Mouse (Mus musculus): ENCODE measurements around the gene Olfr1112. TPM values are rescaled to one million over a fixed set of nuclear protein-coding genes. Genes with fewer than 3 reads are reported as not detected.

The Olfr1112 gene
- polyA plus RNA-seq (2014; fragmentation: Illumina TruSeq; extraction: RNeasy Lipid Tissue Mini Kit (QIAGEN cat#74804); ENCODE audit: low replicate concordance) = not detected

GRCm38 (mm10) chr2:87187498-87187897, at the start of gene Olfr1112:
TSS of gene Olfr1112 (plus strand) at chr2:87187798.

GRCm38 (mm10) chr2:87140200-87140599, 47.4 kb upstream of the Olfr1112 start, which contains the start of gene Olfr1110:
TSS of gene Olfr1110 (minus strand) at chr2:87140300.

GRCm38 (mm10) chr2:87152524-87152923, 35.1 kb upstream of the Olfr1112 start, which contains the start of gene Olfr1111:
TSS of gene Olfr1111 (minus strand) at chr2:87152624.

GRCm38 (mm10) chr2:87208670-87209069, 21.1 kb downstream of the Olfr1112 start, which contains the start of gene Olfr1113:
TSS of gene Olfr1113 (plus strand) at chr2:87208970.

Other genes with a start within 250 kb of the Olfr1112 start
- gene Olfr1099, start 227.1 kb upstream of the Olfr1112 start, polyA plus RNA-seq (2014; fragmentation: Illumina TruSeq; extraction: RNeasy Lipid Tissue Mini Kit (QIAGEN cat#74804); ENCODE audit: low replicate concordance) = not detected
- not detected for gene Olfr1100, start 207.8 kb upstream of the Olfr1112 start, polyA plus RNA-seq (2014; fragmentation: Illumina TruSeq; extraction: RNeasy Lipid Tissue Mini Kit (QIAGEN cat#74804); ENCODE audit: low replicate concordance)
- gene Olfr1101, start 196.6 kb upstream of the Olfr1112 start, polyA plus RNA-seq (2014; fragmentation: Illumina TruSeq; extraction: RNeasy Lipid Tissue Mini Kit (QIAGEN cat#74804); ENCODE audit: low replicate concordance) = not detected
- gene Olfr1102, start 189.4 kb upstream of the Olfr1112 start, polyA plus RNA-seq (2014; fragmentation: Illumina TruSeq; extraction: RNeasy Lipid Tissue Mini Kit (QIAGEN cat#74804); ENCODE audit: low replicate concordance) = not detected
- not detected for gene Olfr1104, start 160.7 kb upstream of the Olfr1112 start, polyA plus RNA-seq (2014; fragmentation: Illumina TruSeq; extraction: RNeasy Lipid Tissue Mini Kit (QIAGEN cat#74804); ENCODE audit: low replicate concordance)
- gene Olfr1105, start 151.3 kb upstream of the Olfr1112 start, polyA plus RNA-seq (2014; fragmentation: Illumina TruSeq; extraction: RNeasy Lipid Tissue Mini Kit (QIAGEN cat#74804); ENCODE audit: low replicate concordance) = not detected
- not detected for gene Olfr1106, start 135.5 kb upstream of the Olfr1112 start, polyA plus RNA-seq (2014; fragmentation: Illumina TruSeq; extraction: RNeasy Lipid Tissue Mini Kit (QIAGEN cat#74804); ENCODE audit: low replicate concordance)
- not detected for gene Olfr1107, start 112.0 kb upstream of the Olfr1112 start, polyA plus RNA-seq (2014; fragmentation: Illumina TruSeq; extraction: RNeasy Lipid Tissue Mini Kit (QIAGEN cat#74804); ENCODE audit: low replicate concordance)
- not detected for gene Olfr1109, start 91.8 kb upstream of the Olfr1112 start, polyA plus RNA-seq (2014; fragmentation: Illumina TruSeq; extraction: RNeasy Lipid Tissue Mini Kit (QIAGEN cat#74804); ENCODE audit: low replicate concordance)
- not detected for gene Olfr259, start 73.2 kb upstream of the Olfr1112 start, polyA plus RNA-seq (2014; fragmentation: Illumina TruSeq; extraction: RNeasy Lipid Tissue Mini Kit (QIAGEN cat#74804); ENCODE audit: low replicate concordance)
- not detected for gene Olfr1110, start 47.5 kb upstream of the Olfr1112 start, polyA plus RNA-seq (2014; fragmentation: Illumina TruSeq; extraction: RNeasy Lipid Tissue Mini Kit (QIAGEN cat#74804); ENCODE audit: low replicate concordance)
- gene Olfr1111, start 35.2 kb upstream of the Olfr1112 start, polyA plus RNA-seq (2014; fragmentation: Illumina TruSeq; extraction: RNeasy Lipid Tissue Mini Kit (QIAGEN cat#74804); ENCODE audit: low replicate concordance) = not detected
- gene Olfr1113, start 21.2 kb downstream of the Olfr1112 start, polyA plus RNA-seq (2014; fragmentation: Illumina TruSeq; extraction: RNeasy Lipid Tissue Mini Kit (QIAGEN cat#74804); ENCODE audit: low replicate concordance) = not detected
- gene Olfr1115, start 60.2 kb downstream of the Olfr1112 start, polyA plus RNA-seq (2014; fragmentation: Illumina TruSeq; extraction: RNeasy Lipid Tissue Mini Kit (QIAGEN cat#74804); ENCODE audit: low replicate concordance) = not detected
- not detected for gene Olfr1116, start 79.7 kb downstream of the Olfr1112 start, polyA plus RNA-seq (2014; fragmentation: Illumina TruSeq; extraction: RNeasy Lipid Tissue Mini Kit (QIAGEN cat#74804); ENCODE audit: low replicate concordance)
- gene Olfr1118, start 119.8 kb downstream of the Olfr1112 start, polyA plus RNA-seq (2014; fragmentation: Illumina TruSeq; extraction: RNeasy Lipid Tissue Mini Kit (QIAGEN cat#74804); ENCODE audit: low replicate concordance) = not detected
- not detected for gene Olfr1120, start 167.0 kb downstream of the Olfr1112 start, polyA plus RNA-seq (2014; fragmentation: Illumina TruSeq; extraction: RNeasy Lipid Tissue Mini Kit (QIAGEN cat#74804); ENCODE audit: low replicate concordance)
- not detected for gene Olfr1121, start 182.1 kb downstream of the Olfr1112 start, polyA plus RNA-seq (2014; fragmentation: Illumina TruSeq; extraction: RNeasy Lipid Tissue Mini Kit (QIAGEN cat#74804); ENCODE audit: low replicate concordance)
- not detected for gene Olfr1122, start 198.1 kb downstream of the Olfr1112 start, polyA plus RNA-seq (2014; fragmentation: Illumina TruSeq; extraction: RNeasy Lipid Tissue Mini Kit (QIAGEN cat#74804); ENCODE audit: low replicate concordance)
- gene Olfr1123, start 228.8 kb downstream of the Olfr1112 start, polyA plus RNA-seq (2014; fragmentation: Illumina TruSeq; extraction: RNeasy Lipid Tissue Mini Kit (QIAGEN cat#74804); ENCODE audit: low replicate concordance) = not detected
- not detected for gene Olfr1124, start 242.5 kb downstream of the Olfr1112 start, polyA plus RNA-seq (2014; fragmentation: Illumina TruSeq; extraction: RNeasy Lipid Tissue Mini Kit (QIAGEN cat#74804); ENCODE audit: low replicate concordance)

Data from small intestine, adult 10 weeks (tissue).